Mouse (Mus musculus): Measurements from ENCODE around the gene Col9a1.
A peak's percentile ranks its signal among the peaks of the same experiment; 100 is the strongest.

Col9a1 gene

DNA sequence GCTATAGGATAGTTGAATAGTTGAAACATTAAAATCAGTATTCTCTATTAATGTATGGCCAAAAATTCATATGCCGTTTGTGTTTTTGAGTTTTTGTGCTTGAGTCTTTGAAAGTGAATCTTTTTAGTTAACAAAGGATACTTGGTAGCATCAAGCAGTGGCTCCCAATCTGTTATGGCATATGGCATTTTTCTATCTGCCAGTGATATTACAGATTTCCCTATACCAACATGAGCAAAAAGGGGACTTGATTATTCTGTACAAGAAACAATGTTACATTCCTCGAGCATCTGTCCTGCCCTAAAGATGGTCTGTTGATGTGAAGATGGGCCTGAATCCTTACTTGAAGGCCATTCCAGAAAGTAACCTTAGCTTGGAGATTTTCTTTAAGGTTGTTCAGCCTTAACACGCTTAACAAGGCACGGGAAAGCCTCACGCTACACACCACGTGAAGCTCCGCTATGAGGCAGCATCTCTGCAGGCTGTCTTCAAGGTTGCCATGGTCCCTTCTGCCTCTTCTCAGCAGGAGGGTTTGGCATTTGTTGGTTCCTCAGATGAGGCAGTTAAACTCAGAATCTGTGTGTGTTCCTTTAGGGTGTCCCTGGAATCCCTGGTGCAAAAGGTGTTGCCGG lies 45.7 kb downstream of the Col9a1 start:
- DNase-seq: no peak

DNA sequence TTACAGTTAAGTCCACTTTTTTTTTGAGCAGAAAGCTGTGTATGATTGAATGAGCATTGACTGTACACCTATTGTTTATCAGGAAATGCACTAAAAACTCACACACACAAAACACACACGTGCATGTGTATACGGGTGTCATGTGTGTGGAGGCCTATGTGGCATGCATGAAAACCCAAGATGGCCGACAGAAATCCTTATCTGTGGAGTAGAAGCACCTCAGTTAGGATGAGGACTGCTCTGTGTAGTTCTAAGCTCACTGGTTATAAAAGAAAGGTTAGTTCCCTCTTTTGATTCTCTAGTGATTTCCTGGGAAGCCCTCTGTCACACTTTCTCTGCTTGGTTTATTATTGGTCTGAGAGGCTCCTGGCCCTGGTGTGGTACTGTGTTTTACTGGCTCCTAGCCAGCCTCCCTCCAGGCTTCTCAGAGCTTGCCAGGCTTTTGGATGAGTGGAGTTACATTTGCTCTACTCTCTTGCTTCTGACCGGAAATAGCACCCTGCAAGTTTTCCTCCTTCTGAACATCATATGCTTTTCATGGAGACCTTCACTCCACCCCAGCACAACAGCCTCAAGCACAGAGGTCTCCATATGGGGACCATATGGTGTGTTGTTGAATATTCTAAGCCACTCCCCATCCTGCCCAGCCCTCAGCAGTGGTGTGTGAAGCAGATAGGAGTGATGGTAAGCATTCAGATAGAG lies 48.6 kb downstream of the Col9a1 start:
- no peak for DNase-seq

DNA sequence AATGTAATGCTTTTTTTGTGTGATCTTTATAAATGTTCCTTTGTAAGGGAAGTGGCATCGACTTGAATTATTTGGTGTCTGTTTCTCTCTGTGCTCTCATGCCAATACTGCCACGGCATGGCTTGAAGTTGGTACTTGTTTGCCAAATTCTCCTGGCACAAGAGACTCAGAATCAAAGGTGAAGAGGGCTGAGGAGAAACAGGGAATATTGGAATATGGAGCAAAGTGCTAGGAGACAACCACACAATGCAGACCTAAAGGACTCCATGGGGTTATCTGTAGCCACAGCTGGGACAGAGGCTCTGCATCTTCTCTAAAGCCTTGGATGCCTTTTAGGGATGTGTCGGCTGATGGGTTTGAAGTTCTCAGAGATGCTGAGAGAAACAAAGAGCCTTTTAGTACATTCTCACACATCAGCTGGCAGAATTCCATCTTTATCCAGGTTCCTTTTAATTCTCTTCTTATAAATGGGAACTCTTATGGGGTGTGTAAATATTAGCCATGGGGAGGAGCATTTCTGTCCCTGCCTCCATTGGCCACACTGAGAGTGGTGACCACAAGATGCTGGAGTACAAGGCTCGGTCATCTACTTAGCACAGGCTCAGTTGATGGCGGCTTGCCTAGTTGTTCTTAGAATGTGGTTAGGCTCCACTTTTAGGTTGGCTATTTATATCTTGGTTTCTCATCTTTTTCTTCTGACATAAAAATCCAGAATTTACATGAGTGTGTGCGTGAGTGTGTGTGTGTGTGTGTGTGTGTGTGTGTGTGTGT lies 49.7 kb downstream of the Col9a1 start:
- peak; percentile 6 for DNase-seq

DNA sequence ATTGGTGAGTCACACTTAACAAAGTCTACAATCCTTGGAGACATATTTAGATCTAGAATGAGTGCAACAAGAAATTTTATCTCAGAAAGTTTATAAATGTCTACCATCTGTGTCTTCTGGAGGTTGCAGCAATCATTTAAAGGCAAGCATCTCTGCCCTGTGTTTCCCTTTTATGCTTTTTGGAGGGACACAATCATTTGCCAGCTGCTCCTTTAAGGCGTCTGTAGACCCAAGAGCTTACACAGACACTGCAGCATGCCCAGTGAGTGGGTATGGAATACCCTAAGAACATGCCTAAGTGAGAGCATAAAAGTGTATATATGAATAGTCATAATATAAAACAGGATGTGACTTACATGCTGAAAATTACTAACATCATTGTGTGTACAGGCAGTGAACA lies 52.1 kb downstream of the Col9a1 start:
- DNase-seq: no peak

DNA sequence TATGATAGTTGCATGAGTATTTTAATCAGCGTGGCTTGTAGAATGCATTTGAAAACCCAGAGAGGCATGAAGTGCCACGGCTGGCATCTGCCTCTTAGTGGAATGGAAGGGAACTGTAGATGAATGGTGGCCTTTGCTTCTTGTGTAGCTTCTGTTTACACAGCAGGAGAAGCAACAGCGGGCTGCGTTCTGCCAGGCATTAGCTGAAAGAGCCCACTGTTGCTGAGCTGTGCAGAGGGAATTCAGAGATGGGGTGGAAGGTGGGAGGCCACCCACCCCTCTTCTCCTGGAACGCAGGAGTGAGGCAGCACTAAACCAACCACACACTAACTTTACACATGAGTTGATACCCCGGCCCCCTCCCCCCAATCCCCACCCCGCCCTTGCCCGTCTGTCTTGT lies 53.0 kb downstream of the Col9a1 start:
- no peak for DNase-seq

DNA sequence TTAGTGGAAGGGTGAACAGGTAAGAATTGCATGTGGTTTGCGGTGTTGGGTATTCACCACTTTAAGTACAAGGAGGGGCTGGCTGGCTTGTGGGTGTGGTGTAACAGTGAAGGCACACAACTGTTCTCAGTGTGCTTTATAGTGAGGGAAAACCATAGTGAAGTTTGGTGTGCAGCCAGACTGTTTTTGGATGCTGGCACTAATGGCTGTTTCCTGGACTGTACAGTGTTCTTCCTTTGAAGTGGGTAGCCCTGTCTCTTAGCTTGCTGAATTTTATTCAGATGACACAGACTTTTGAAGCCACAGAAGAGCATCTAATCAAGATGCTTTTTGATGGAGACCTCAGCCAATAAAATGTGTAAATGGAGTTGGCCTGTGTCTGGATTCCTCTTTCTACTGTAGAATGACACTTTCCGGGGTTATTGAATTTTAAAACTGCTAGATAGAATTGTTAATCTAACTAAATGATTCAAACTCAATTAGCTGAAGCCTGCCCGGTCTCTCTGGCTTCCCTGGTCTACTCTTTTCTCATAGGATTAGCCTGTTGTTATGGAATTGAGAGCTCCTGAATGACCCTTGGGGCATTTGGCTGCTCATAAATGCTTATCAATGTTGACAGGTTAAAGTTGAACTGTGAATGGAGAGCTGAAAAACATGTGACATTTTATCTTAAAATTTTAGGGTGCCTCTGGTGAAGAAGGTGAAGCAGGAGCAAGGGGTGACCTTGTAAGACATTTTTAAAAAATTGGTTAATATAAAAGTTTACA lies 54.3 kb downstream of the Col9a1 start:
- no peak for DNase-seq

DNA sequence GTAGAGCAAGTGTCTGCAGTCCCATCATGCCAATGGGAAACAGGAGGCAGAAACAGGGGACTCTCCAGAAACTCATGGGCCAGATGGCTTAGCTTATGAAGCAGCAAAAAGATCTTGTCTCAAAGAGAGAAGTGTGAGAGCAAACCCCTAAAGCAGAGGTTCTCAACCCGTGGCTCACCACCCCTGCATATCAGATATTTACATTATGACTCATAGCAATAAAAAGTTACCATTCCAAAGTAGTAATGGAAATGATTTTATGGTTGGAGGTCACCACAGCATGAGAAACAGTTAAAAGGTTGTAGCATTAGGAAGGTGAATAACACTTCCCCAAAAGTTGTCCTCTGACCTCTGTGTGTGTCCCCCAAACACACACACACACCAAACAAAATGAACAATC lies 58.9 kb downstream of the Col9a1 start:
- no peak for DNase-seq

DNA sequence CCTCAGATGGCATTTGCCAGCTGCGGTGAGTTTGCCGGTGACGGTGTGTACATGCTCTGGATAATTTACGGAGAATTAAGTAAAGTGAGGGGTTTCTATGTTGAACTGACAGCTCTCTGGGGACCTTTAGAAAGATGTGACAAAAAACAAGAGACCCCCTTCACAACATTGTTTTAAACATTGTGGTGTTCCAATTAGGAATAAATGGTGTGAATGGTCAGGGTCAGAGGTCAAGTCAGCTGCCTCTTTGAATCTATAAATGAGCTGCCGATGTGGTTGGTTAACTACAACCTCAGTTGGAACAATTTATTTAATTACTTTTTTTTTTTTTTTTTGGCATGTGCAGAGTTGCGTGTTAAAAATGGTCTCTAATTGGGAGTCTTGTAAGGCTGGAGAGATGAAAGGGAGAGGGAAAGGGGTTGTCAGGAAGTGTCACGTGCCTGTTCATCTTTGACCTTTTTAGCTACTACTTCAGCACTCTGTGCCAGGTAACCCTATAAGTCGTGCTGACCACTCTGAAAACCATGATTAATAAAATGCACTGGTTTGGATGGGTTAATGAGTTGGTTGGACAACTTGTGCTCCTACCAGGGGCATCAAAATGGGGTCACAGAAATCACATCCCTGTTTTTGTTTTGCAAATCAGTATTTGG lies 62.8 kb downstream of the Col9a1 start:
- no peak for DNase-seq

DNA sequence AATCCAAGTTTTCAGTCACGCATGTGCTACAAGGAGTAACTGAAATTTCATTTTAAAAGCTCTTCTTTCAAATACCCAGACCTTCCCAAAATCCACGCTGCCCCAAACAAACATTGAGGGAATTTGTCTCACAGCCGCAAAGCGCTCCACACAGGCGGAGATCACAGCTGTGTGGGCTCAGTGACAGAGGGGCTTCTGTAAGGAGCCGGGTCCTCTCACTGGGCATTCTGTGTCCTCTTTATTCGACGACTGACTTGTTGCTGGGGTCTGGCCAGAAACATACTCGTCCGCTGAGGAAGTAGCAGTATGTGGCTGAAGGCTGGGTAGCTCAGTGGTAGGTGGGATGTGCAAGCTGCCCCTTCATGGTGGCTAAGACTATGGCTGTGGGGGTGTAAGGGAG lies 67.5 kb downstream of the Col9a1 start:
- DNase-seq: no peak

DNA sequence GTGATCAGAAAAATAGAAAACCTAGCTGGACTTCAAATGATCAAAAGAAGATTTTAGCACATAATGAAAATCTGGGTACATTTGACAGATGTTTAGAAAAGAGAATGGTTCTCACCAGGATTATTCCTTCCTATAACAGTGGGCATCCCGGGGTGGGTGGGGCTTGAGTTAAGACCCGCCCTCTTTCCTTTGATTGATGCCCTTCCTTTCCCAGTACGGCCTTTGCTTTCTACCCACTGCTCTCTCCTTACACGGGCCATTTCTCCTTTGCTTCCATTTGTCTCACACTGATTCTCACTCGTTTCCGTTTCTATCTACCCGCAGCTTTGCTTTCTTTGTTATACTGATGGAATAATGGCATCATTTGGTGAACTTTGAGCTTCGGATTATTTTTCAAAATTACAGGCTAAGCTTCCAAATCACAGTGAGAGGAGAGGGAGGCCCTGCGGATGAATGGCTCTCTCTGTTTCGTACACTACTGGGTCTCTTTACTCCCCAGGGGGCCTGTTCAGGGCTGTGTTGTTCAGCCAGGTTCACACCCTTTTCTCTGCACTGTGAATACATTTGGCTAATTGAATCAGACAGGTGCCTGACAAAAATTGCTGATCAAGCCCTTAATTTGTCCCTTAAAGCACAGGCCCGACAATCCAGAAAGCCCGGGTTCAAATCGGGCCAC lies 68.4 kb downstream of the Col9a1 start:
- no peak for DNase-seq

DNA sequence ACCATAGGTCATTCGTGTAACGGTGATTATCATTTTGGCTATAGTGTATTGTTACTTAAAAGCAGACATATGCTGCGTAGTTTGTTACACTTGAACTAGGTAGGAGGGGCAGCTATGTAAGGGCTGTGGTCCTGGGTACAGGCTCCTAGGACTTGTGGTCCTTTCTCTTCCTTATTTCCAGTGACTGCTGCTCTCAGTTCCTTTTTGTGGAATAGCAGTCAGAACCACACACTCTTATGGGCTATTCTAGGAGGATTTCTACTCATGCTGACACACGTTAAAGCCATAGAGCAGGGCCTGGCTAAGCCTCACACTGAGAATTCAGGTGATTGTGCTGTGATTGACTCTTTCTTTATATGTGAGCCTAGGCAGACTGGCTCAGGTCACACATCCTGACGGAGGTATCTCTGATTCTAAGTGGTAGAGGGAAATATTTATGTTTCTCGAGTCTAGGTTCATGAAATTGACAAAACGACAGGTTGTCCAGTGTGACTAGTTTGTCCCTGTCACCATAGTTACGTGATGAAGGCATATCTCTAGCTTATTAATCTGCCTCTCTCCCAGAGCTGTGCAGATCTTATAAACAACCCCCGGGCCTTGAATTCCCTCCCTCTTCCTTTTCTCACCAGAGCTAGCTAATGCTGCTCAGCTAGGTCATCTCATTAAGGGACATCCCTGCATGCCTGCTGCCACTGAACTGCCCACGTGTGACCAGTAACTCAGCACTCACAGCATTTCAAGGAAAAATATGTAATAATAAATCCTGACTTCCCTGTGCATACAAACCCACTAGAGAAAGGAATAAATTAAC lies 71.1 kb downstream of the Col9a1 start:
- DNase-seq: no peak

DNA sequence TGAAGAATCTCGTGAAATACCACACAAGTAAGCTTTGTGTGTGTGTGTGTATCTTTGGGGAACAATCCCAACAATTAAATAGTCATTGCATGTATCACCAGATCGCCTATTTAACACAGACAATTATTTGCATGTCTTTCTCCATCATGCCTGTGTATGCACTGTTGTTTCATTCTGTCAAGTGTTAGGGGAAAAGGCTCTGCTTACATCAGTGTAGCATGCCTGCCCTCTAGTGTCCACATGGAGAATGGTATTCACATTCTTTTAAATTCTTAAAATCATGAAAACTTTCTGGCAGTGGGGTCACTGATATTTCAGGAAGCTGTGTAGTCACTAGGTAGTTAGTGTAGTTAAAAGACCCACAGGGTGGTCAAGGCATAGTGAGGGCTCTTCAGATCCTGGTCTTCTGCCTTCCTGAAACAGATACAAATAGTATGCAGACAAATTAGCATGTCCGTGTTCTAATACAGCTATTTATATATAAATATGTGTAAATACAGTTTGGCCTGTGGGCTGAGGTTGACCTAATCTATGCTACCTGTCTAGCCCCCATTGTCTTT lies 71.8 kb downstream of the Col9a1 start:
- peak; percentile 49 for DNase-seq

DNA sequence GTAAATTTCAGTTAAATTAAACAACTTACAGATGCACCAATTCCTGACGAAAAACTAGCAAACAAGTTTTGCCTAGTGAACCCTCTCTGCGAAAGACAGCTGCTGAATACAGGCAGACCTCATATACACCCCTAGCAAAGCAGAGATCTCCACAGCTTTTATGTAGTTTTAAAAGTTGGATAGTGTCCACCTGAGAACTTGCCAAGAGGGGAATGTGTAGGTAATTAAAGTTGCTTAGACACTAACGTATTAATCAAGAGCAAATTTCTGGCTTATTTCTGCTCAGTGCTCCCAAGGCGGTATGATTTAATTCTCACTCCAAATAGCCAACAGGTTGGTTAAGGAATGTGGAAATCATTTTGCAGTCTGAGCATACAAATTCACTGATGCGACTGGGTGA lies 80.6 kb downstream of the Col9a1 start:
- no peak for DNase-seq

DNA sequence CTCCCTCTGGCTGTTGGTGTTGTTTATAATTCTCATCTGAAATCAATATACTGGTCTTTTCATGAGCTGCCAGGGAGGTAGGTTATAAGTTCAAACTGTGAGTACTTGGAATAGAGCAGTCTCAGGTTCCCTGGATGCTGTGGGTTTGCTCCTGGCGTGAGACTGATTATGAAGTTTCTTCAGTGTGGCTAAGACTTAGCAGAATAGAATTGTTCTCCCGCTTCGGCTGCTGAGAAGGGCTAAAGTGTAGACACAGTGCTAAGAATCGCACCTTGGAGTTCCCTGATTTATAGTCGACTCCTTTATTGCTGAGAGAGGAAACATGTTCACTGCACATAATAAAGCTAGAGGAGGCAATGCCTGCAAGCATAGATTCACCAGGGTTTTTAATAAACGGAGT lies 82.0 kb downstream of the Col9a1 start:
- DNase-seq: no peak

DNA sequence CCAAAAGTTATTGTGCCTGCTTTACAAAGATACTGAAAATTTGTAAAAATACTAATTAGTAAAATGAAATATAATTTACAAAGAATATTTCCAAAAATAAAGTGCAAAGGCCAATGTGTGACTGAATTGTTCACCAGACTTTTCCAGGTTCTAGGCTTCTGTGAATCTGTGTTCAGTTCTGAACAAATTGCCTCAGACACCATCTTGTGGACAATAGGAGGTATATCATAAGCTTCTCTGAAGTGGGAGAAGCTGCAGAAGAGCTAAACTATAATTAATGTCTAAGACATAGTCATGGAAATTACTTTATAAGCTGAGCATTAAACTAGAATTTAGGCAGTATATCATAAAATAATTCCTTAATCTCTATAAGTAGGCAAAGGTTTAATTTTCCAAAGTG lies 83.8 kb downstream of the Col9a1 start:
- DNase-seq: no peak

DNA sequence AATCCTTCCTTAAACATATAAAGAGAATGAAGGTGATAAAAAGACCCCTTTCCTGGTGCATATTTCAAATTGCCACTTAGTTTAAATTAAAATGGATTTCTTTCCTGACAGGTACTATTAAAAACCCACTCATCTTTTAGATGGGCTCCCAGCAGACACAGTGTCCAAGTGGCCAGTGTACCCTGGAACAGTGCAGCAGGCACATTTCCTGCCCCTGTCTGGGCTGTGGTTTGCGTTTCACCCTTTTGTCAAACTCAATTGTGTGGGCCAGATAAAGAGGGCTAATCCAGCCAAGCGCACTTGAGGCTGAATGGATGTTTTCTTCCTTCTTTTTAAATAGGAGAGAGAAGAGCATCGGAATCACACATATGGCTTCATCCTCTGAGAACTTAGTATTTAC lies 89.6 kb downstream of the Col9a1 start:
- no peak for DNase-seq

DNA sequence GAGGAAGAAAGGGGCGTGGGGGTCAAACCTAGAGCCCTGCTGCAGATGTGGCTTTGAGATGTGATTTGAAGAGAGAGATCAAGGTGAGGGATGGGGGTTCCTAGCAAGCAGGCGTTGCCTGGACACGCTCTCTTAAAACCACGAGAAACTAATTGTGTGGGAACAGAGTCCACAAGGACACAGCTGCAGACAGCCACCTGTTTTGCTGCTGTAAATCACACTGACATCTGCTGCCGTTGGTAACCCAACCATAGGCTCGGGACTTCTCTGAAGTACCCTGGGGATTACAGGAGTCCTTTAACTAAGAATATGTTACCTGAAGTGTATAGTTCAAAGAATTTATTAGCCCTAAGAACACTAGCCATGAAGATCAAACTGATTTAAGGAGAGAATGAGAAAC lies 109.0 kb downstream of the Col9a1 start:
- DNase-seq: no peak

DNA sequence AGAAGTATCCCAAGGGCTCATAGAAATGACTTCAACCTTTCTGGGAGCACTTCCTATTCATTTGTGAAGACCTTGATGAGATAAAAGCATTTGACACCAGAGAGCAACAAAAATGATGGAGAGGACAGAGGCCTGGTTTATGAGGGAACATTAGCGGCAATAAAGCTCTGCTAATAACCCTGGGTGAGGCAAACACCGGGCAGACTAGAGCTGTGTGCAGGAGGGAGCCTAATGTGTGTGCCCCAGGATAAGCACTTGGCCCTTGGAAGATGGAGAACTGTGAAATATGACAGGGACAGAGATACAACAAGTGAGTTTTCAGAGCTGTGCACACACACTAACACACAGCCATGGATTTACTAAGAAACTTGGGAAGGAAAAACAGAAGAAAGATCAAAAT lies 115.1 kb downstream of the Col9a1 start:
- DNase-seq: no peak

DNA sequence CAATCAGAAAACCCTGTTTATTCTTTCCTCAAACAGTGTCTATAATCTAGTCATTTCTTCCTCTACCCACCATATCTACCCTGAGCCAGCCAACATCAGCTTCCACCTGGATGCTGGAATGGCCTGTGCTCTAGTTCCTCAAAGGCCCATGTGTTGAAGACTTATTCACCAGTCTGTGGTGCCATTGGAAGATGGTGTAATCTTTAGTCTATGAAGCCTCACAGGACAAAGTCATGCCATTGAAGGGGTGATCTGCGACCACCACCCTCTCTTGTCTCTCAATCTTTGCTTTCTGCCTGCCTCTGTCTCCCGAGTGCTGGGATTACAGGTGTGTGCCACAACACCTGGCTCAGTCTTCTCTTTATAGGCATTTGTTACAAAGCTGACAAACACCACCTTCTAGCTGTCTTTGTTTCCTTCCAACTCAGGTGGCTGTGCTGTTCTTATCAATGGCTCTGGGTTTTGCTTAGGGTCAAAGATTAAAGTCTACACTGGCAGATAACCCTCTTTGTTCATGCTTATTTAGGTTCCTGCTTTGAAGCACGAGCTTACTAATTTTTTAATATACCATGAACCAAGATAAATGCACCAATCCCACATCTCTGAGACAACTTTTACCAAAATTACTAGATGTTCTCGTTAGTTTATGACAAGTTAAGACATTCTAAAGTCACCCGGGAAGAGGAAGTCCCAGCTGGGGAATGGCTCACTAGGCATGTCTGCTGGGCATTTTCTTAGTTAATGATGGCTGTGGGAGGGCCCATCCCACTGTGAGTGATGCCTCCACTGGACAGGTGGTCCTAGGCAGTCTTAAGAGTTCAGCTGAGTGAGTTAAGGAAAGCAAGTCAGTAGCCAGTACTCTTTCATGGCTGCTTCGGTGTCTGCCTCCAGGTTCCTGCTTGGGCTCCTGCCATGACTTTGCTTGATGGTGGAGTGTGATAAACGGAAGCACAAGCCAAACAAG lies 117.9 kb downstream of the Col9a1 start:
- no peak for DNase-seq

DNA sequence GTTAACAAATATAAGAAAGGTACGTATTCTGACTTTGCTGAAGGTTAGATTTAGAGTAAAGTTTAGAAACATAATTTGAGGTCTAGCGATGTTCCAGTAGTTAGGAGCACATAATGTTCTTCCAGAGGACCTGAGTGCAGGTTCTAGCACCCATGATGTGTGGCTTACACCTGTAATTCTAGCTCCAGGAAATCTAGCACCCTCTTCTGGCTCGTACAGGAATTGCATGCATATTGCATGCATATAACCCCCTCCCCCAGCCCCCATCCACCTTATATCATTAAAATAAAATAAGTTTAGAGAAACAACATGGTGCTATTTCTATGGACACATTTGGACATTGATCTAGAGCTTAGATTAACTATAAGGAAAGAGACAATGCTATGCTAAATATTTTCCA lies 123.3 kb downstream of the Col9a1 start:
- DNase-seq: no peak
